Mouse (Mus musculus) kidney, postnatal 0 days (tissue): ENCODE results near the gene Gas2l3. TPM values are rescaled to one million over a fixed set of nuclear protein-coding genes. Genes with fewer than 3 reads are reported as not detected.

ENCODE experiments used
- ATAC-seq: fragments of 200-750 bp; cut with Nextera tagmentation; replicated peaks from 2 replicates; pipeline ENCODE4 v1.8.0; 2017; ENCODE audit warnings: low read depth, moderate number of reproducible peaks, moderate TSS enrichment, moderate library complexity; ENCODE audit not compliant: low FRiP score
- DNase-seq: peaks from one replicate; pipeline ENCODE4 v3.0.0-alpha.2; 2016; ENCODE audit warnings: low spot score
- H3K27ac ChIP-seq: fragments of 300-500 bp; sonication (generic); 2 replicates; pipeline ENCODE4 v1.5.1; 2014; ENCODE audit warnings: mild to moderate bottlenecking
- H3K27me3 ChIP-seq: fragments of 300-500 bp; sonication (generic); 2 replicates; pipeline ENCODE4 v1.6.1; 2014; ENCODE audit warnings: low read length, mixed read lengths; ENCODE audit not compliant: insufficient read depth
- H3K36me3 ChIP-seq: fragments of 300-500 bp; sonication (generic); 2 replicates; pipeline ENCODE4 v1.6.1; 2014; ENCODE audit warnings: low read length, mixed read lengths; ENCODE audit not compliant: insufficient read depth
- H3K4me1 ChIP-seq: fragments of 300-500 bp; sonication (generic); replicated peaks from 2 replicates; pipeline ENCODE4 v1.6.1; 2014; ENCODE audit warnings: antibody characterized with exemption, low read length, mixed read lengths; ENCODE audit not compliant: insufficient read depth
- H3K4me2 ChIP-seq: fragments of 300-500 bp; sonication (generic); 2 replicates; pipeline ENCODE4 v1.6.1; 2014; ENCODE audit warnings: mild to moderate bottlenecking, low read length, moderate library complexity, mixed read lengths
- H3K4me3 ChIP-seq: fragments of 300-500 bp; sonication (generic); replicated peaks from 2 replicates; pipeline ENCODE4 v1.5.1; 2014; ENCODE audit warnings: low read depth, low read length
- H3K9ac ChIP-seq: fragments of 300-500 bp; sonication (generic); 2 replicates; pipeline ENCODE4 v1.6.1; 2014; ENCODE audit warnings: low read depth, low read length
- H3K9me3 ChIP-seq: fragments of 300-500 bp; sonication (generic); replicated peaks from 2 replicates; pipeline ENCODE4 v1.6.1; 2016; ENCODE audit warnings: low read length, inconsistent platforms, mixed read lengths
- CTCF ChIP-seq: IDR thresholded peaks from 2 replicates; pipeline ENCODE4 v1.5.1; 2016; ENCODE audit warnings: antibody characterized with exemption, low read depth, mild to moderate bottlenecking, moderate library complexity
- WGBS: fragments of 180-500 bp; shearing (Covaris S2); extraction: QIAGEN DNeasy Blood & Tissue Kit; methylation state at CpG from one replicate; pipeline ENCODE4 v1.1.7; 2014; 5-methylcytosine and 5-hydroxymethylcytosine counted together
- polyA plus RNA-seq: library from polyadenylated mRNA; unstranded; fragments of >200 nt; fragmentation: Nextera tagmentation; extraction: Ambion mirVana; gene quantifications from 2 replicates; pipeline ENCODE4 v1.2.1, GENCODE M21; 2015

Gene Gas2l3
- polyA plus RNA-seq, 1 experiment from 2014 or later = 7.2 TPM

DNA sequence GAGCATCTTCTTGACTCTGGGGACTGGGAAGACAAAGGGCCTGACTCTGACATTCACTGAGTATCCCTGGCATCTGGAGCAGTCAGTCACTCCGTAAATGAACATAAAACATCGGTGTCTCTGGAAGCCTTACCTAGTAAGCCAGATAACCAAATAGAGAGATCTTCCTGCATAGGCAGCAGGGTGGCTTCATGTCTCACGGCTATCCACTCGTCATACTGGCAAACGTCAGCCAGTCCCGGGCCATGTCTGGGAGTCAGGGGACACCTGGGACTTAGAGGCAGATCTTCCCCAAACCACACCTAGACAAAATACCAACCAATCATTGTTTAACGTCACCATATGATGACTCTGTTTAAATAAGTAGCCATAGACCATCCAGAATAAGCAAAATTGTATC is 13.0 kb downstream of the Gas2l3 start:
- Histone ChIP-seq H3K4me3 (no peak overlapping the region), H3K27me3 (no peaks in the 10 kb centered on the region), H3K4me2 (no peak overlapping the region), H3K4me1 (no peaks in the 10 kb centered on the region), H3K27ac (no peak overlapping the region), H3K9ac (no peak overlapping the region), H3K36me3 (peaks cover 3% of the 10 kb centered on the region; the same call in 1 of the 2 replicates), H3K9me3 (no peaks in the 10 kb centered on the region)
- DNase-seq (no peak), ATAC-seq (no peak)
- WGBS = 93% methylated on average over 7 of the region's 7 CpGs
- no peak for TF ChIP-seq CTCF

DNA sequence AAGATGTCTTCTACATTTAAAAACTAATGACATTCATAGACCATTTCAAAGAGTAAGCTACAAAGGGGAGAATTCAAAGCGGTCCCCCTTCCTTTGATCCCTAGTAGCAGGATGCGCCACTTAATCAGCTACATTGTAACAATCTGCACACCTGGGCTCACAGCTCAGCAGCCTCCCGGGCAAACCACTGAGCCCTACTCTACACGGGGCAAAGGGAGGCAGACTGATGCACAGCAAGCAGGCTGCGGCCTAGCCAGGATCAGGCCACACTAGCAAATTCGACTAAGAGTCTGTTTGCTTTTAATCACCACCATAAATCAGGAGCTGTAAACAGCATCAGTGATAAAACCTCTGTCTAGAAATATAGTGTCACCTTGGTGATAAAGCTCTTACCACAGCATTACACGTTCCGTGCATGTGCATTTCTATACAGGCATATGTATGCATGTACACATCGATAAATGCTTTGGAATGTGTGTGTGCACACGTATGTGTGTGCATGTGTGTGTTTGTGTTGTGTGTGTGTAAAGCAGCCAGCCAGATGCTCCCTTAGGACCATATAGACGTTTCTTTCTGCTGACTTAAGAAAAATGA is 18.9 kb downstream of the Gas2l3 start:
- H3K4me2 ChIP-seq = no peak overlapping the region
- peaks cover 7% of the 10 kb centered on the region; the same call in 1 of the 2 replicates for H3K36me3 ChIP-seq
- 76% methylated on average over 11 of the region's 11 CpGs for WGBS
- no peaks in the 10 kb centered on the region for H3K27me3 ChIP-seq
- TF ChIP-seq CTCF = no peak
- ATAC-seq = no peak
- no peak overlapping the region for H3K4me3 ChIP-seq
- H3K9me3 ChIP-seq = no peaks in the 10 kb centered on the region
- no peak overlapping the region for H3K27ac ChIP-seq
- no peak overlapping the region for H3K9ac ChIP-seq
- H3K4me1 ChIP-seq = no peaks in the 10 kb centered on the region
- no peak for DNase-seq

DNA sequence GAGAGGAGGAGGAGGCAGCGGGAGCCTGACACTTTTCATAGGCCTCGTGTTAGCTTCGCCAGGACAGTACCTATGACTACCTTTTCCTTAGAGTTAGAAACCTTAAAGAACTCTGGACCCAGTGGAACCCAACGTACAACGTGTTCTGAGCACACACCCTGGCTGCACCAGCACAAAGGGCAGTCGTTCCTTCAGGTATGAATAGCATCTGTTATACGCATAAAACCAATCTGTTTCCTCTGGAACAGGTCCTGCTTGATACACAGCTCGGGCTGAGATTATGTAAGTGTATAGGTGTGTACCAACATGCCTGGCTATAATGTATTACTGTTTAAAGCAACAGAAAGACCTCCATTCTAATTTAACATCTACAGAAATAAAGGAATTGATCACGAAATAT is 19.6 kb downstream of the Gas2l3 start:
- WGBS = 91% methylated on average over 9 of the region's 9 CpGs
- Histone ChIP-seq H3K36me3 (peaks cover 7% of the 10 kb centered on the region; the same call in 1 of the 2 replicates), H3K4me2 (no peak overlapping the region)

DNA sequence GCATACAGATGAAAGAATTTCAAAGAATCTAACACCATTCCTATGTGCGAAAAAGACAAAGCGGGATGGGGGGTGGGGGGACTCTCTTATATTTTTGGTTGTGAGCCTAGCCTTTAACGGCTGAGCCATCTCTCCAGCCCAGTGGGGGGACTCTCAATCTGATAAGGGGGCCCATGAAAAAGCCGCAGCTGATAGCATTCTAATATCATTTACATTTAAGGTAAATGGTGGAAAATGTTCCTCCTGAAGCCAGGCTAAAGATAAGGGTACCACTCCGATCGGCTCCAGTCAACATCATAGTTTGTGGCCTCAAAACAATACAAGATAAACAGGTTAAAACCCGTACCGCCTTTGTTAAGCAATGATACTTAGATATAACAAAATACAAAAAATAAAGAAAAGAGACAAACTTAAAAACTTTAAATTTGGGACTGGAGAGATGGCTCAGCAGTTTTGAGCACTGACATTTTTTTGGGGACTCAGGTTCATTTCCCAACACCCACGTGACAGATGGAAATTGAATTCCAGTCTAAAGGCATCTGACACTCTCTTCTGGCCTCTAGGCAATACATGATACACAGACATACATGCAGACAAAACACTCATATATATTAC is 20.5 kb downstream of the Gas2l3 start:
- ATAC-seq = no peak
- no peak overlapping the region for H3K4me2 ChIP-seq
- no peak overlapping the region for H3K9ac ChIP-seq
- H3K27me3 ChIP-seq = no peaks in the 10 kb centered on the region
- no peak overlapping the region for H3K27ac ChIP-seq
- peaks cover 7% of the 10 kb centered on the region; the same call in 1 of the 2 replicates for H3K36me3 ChIP-seq
- no peaks in the 10 kb centered on the region for H3K4me1 ChIP-seq
- no peak for DNase-seq
- H3K9me3 ChIP-seq = no peaks in the 10 kb centered on the region
- no peak overlapping the region for H3K4me3 ChIP-seq
- TF ChIP-seq CTCF = no peak
- WGBS = 92% methylated on average over 9 of the region's 9 CpGs

More for the DNA sequence above, 19.6 kb downstream of the Gas2l3 start:
- ATAC-seq = no peak
- Histone ChIP-seq H3K9me3 (no peaks in the 10 kb centered on the region), H3K27me3 (no peaks in the 10 kb centered on the region), H3K4me3 (no peak overlapping the region), H3K9ac (no peak overlapping the region), H3K4me1 (no peaks in the 10 kb centered on the region), H3K27ac (no peak overlapping the region)
- TF ChIP-seq CTCF = no peak
- DNase-seq = no peak

DNA sequence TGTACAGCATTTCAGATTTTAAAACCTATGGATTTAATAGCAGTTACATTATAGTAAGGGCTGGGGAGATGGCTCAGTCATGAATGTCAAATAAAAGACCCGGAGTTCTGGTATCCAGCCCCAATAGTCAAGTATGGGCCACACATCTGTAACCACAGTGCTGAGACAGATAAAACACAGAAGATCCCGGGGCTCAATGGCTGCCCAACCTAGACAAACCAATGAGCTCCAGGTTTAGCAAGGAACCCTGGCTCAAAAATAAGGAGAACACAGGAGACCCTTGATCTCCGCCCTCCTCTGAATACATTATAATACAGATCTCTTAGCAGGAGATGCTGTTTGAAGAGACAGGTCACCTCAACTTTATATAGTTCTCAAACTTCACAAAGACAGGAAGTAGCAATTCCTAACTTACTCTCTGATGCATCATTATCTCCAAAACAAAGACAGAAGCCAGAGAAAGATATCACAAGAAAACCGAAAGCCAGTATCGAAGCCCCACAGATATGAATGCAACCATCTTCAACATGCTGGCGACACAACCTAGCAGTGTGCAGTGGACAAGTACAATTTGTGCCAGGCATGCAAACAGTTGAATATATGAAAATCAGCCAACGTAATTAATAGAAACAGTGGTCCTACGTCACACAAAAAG is 21.1 kb downstream of the Gas2l3 start:
- DNase-seq = no peak
- 94% methylated on average over 8 of the region's 8 CpGs for WGBS
- Histone ChIP-seq H3K4me3 (no peak overlapping the region), H3K36me3 (peaks cover 7% of the 10 kb centered on the region; the same call in 1 of the 2 replicates), H3K27ac (no peak overlapping the region), H3K4me2 (no peak overlapping the region), H3K9ac (no peak overlapping the region), H3K27me3 (no peaks in the 10 kb centered on the region), H3K9me3 (no peaks in the 10 kb centered on the region), H3K4me1 (no peaks in the 10 kb centered on the region)
- TF ChIP-seq CTCF = no peak
- no peak for ATAC-seq

DNA sequence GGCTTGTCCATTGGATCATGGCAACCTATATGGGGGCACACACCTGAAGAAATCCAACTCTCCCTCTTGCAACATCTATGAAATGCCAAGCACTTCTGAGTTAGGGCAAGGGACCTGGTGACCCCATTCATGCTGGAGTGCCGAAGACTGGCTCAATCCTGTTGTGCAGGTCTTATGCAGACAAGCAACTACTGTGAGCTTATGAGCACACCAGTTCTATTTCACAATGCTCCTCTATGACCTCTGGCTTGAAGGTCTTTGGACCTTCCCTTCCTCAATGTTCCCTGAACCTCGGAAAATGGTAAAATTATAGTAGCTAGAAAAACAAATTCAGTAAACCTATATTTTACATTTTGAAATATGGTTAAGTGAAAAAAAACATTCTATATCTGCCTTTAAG is 25.8 kb downstream of the Gas2l3 start:
- H3K27me3 ChIP-seq = no peaks in the 10 kb centered on the region
- H3K4me1 ChIP-seq = no peaks in the 10 kb centered on the region
- 90% methylated on average over 2 of the region's 2 CpGs for WGBS
- H3K36me3 ChIP-seq = 0 out of 2 replicates have a peak, but pooled peaks cover 6% of the 10 kb centered on the region
- no peak for DNase-seq
- no peak overlapping the region for H3K27ac ChIP-seq
- no peak for TF ChIP-seq CTCF
- ATAC-seq = no peak
- H3K4me2 ChIP-seq = no peak overlapping the region
- H3K4me3 ChIP-seq = no peak overlapping the region
- H3K9ac ChIP-seq = no peak overlapping the region
- no peaks in the 10 kb centered on the region for H3K9me3 ChIP-seq
